Mouse (Mus musculus) heart, adult 2 months (tissue): ENCODE results near the gene Slc48a1. TPM values are rescaled to one million over a fixed set of nuclear protein-coding genes. Genes with fewer than 3 reads are reported as not detected.

Source experiments
- DNase-seq, 2 experiments: peaks; one replicate each; pipeline ENCODE4 v3.0.0; 2021
- H3K27ac ChIP-seq: fragments of 200-600 bp; 2 replicates; pipeline ENCODE4 v1.8.1; 2022
- H3K27me3 ChIP-seq: fragments of 200-500 bp; 2 replicates; pipeline ENCODE4 v1.6.1; 2012; ENCODE audit warnings: mild to moderate bottlenecking, low read length, inconsistent platforms, mixed read lengths; ENCODE audit not compliant: control insufficient read depth, insufficient read depth
- H3K36me3 ChIP-seq: fragments of 200-500 bp; 2 replicates; pipeline ENCODE4 v1.6.1; 2012; ENCODE audit warnings: low read length, inconsistent platforms; ENCODE audit not compliant: control insufficient read depth, insufficient read depth
- H3K4me1 ChIP-seq: fragments of 200-500 bp; 2 replicates; pipeline ENCODE4 v1.6.1; 2011; ENCODE audit warnings: low read length; ENCODE audit not compliant: control insufficient read depth, insufficient read depth
- H3K4me3 ChIP-seq: fragments of 200-600 bp; 2 replicates; pipeline ENCODE4 v1.8.1; 2022
- H3K79me2 ChIP-seq: fragments of 200-500 bp; replicated peaks from 2 replicates; pipeline ENCODE4 v1.6.1; 2012; ENCODE audit warnings: mild to moderate bottlenecking, inconsistent platforms, low read length, moderate library complexity, mixed read lengths; ENCODE audit not compliant: control insufficient read depth, insufficient read depth
- H3K9ac ChIP-seq: fragments of 200-500 bp; 2 replicates; pipeline ENCODE4 v1.6.1; 2012; ENCODE audit warnings: low read depth, mild to moderate bottlenecking, control low read depth, inconsistent platforms, low read length, mixed read lengths
- CTCF ChIP-seq: fragments of 200-600 bp; IDR thresholded peaks from 2 replicates; pipeline ENCODE4 v1.8.1; 2022; ENCODE audit warnings: antibody characterized with exemption, mild to moderate bottlenecking, moderate library complexity
- EP300 ChIP-seq: fragments of 200-500 bp; IDR thresholded peaks from 2 replicates; pipeline ENCODE4 v1.6.1; 2011; ENCODE audit warnings: low read depth, low read length, control low read depth; ENCODE audit not compliant: insufficient read depth
- POLR2A ChIP-seq: fragments of 200-500 bp; IDR thresholded peaks from 2 replicates; pipeline ENCODE4 v1.6.1; 2011; ENCODE audit warnings: mild to moderate bottlenecking, low read depth, low read length, control low read depth; ENCODE audit not compliant: insufficient read depth
- WGBS: fragments of 180-500 bp; shearing (Covaris S2); methylation state at CpG from one replicate; pipeline ENCODE4 v1.1.7; 2018; 5-methylcytosine and 5-hydroxymethylcytosine counted together
- intact Hi-C: fragments of 180-260 bp; cut with DNase I; formaldehyde crosslinking; loops from one replicate; pipeline ENCODE4 v1.15.1; 2025
- polyA plus RNA-seq: library from polyadenylated mRNA; depleted of rRNA; stranded (reverse); fragments of >200 nt; gene quantifications from 2 replicates; pipeline ENCODE4 v1.2.3, GENCODE M21; 2012
- total RNA-seq, 2 experiments: library from RNA; stranded (reverse); gene quantifications; 2 replicates each; pipeline ENCODE4 v1.2.3; 2021

Gene Slc48a1
- total and polyA plus RNA-seq, 3 experiments, result 72.7 to 85.3 (median 73.0) TPM

DNA sequence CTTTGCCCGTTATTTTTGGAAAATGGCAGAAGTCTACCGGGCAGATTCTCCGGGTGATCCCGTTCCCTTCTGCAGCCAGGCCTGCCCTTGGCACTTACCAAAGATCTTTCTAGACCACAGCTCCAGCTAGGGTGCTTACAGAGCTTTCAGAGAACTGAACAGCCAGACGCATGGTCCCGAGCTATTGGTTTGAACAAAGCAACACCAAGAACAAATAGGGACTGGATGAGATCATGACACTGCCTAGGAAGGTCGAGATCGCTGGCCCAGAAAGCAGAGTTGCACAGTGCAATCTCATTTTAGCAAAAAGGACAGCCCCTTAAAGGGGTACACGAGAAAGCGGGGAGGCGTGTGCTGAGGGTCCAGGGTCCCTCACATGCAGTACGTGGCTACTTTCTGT is 45.2 kb downstream of the Slc48a1 start:
- Histone ChIP-seq H3K9ac (no peak overlapping the region; the same call in 1 of the 2 replicates), H3K27ac (peak overlapping the region; percentile 90), H3K4me3 (no peak overlapping the region; the same call in 1 of the 2 replicates), H3K36me3 (peaks cover 24% of the 10 kb centered on the region), H3K79me2 (peaks cover 6% of the 10 kb centered on the region), H3K4me1 (peaks cover 51% of the 10 kb centered on the region), H3K27me3 (no peaks in the 10 kb centered on the region)
- TF ChIP-seq POLR2A (no peak), EP300 (no peak), CTCF (no peak)
- DNase-seq, result peak in 1 of 2 experiments; percentile 36
- WGBS, result 38% methylated on average over 12 of the region's 12 CpGs
- intact Hi-C loops, result no loop called here

DNA sequence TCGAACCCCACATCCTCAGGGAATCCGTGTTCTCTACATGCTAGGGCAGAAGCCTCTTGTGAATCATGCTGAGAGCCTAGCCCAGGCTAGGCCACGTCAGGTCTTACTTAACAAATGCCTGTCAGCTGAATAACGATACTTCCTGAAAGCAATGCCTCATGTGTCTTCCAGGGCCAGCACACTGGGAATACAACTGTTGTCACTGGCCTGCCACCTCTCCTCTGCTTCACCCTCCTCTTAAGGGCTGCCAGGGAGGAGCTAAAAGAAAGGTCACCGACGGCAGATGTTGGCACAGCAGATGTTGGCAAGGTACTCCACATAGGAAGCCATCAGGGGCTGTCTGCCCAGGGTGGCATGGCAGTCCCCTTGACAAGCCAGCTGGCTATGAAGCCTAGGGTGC is 45.7 kb downstream of the Slc48a1 start:
- Histone ChIP-seq H3K27ac (peak overlapping the region; percentile 90), H3K36me3 (peaks cover 24% of the 10 kb centered on the region), H3K79me2 (peaks cover 5% of the 10 kb centered on the region), H3K27me3 (no peaks in the 10 kb centered on the region), H3K4me1 (peaks cover 48% of the 10 kb centered on the region), H3K4me3 (no peak overlapping the region; the same call in 1 of the 2 replicates), H3K9ac (no peak overlapping the region; the same call in 1 of the 2 replicates)
- 0 out of 2 replicates have a peak, but pooled peaks have one; percentile 11 for TF ChIP-seq EP300
- no peak for TF ChIP-seq POLR2A
- TF ChIP-seq CTCF, result no peak
- intact Hi-C loops, result loop anchor here (1.0 kb wide), 1 partner anchor 11 kb away; no protein-coding TSS in a partner anchor
- 15% methylated on average over 6 of the region's 6 CpGs for WGBS
- peak; percentile 60 to 77 for DNase-seq

DNA sequence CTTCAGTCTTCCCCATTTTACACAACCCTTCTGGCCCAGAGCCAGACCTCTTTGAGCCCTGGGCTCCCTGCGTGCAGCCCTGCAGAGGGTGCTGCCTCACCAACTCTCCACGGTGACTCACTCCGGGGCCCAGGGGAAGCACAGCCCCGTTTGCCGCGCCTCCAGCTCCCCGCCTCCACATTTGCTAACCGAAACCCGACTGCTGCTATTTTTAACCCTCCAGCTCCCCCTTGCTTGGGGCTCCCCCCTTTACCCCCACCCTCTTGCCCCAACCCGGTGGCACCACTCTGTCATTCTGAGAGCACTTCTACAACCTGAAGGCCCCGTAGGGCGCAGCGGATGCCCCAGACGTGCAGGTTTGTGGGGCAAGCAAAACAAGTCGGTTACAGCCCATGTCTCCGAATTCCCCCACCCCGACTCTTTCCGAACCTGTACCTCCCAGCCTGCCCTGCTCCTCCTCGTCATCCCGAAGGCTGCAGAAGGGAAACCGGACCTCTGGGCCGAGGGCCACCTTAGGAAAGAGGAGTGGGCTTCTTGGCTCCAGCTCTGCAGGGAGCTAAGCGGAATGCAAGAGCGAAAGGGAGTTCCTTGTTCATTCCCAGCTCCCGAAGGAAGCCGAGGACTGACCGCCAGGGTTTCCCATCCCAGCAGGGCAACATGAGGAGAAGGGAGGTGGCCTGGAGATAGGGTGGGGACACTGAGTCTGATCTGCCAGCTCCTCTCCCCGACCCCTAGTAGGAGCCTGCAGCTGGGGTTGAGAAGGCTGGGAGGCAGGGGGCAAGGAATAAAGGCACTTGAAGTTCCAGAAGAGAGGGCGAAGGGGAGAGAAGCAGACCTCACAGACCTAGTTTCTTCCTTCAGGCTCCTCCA is 47.0 kb downstream of the Slc48a1 start:
- Histone ChIP-seq H3K4me1 (peaks cover 48% of the 10 kb centered on the region), H3K4me3 (peak overlapping the region; percentile 47), H3K79me2 (peaks cover 4% of the 10 kb centered on the region), H3K36me3 (peaks cover 24% of the 10 kb centered on the region), H3K9ac (peak overlapping the region; percentile 65), H3K27me3 (no peaks in the 10 kb centered on the region), H3K27ac (peak overlapping the region; percentile 90)
- intact Hi-C loops, result loop anchor here (1.0 kb wide), 1 partner anchor 24 kb away; no protein-coding TSS in a partner anchor
- peak; percentile 77 for TF ChIP-seq CTCF
- no peak for TF ChIP-seq POLR2A
- 0 out of 2 replicates have a peak, but pooled peaks have one; percentile 71 for TF ChIP-seq EP300
- WGBS, result 6% methylated on average over 29 of the region's 29 CpGs
- DNase-seq, result peak; percentile 86 to 92

DNA sequence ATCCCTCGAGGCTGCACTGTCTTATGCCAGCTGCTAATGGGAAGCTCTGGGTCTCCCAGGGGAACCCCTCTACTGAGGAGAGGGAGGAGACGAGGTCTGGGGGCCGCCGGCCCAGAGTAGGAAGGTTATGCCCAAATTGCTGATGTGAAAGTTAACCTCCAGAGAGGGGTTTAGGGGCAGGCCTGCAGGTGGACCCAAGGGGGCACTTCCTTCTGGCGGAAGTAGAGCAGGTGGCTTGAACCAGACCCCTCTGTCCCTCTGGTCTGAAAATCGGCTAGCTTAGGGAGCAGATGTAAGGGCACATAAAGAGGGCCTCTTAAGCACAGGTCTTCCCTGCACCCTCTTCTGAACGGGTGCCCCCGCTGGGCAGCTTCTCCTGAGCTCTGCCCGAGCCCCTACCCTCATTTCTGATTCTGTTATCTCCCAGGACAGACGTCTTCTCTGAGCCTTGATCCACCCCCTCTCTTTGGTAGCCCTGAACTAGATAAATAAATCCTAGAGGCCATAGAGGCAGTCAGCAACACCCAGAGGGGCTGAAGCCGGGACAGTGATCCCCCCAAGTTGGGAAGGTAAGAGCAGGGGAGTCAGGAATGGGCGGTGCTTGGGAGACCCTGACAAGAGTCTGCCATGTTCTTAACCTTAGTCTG is 47.7 kb downstream of the Slc48a1 start:
- peak overlapping the region; percentile 65; the same call in 1 of the 2 replicates for H3K9ac ChIP-seq
- no peaks in the 10 kb centered on the region for H3K27me3 ChIP-seq
- peak in 1 of 2 experiments; percentile 29 for DNase-seq
- WGBS, result 46% methylated on average over 12 of the region's 12 CpGs
- H3K4me3 ChIP-seq, result peak overlapping the region; percentile 47
- intact Hi-C loops, result loop anchor here (1.0 kb wide), 1 partner anchor 23 kb away; no protein-coding TSS in a partner anchor
- peaks cover 21% of the 10 kb centered on the region for H3K36me3 ChIP-seq
- peaks cover 4% of the 10 kb centered on the region; the same call in 1 of the 2 replicates for H3K79me2 ChIP-seq
- peaks cover 41% of the 10 kb centered on the region for H3K4me1 ChIP-seq
- no peak for TF ChIP-seq EP300
- H3K27ac ChIP-seq, result peak overlapping the region; percentile 90

DNA sequence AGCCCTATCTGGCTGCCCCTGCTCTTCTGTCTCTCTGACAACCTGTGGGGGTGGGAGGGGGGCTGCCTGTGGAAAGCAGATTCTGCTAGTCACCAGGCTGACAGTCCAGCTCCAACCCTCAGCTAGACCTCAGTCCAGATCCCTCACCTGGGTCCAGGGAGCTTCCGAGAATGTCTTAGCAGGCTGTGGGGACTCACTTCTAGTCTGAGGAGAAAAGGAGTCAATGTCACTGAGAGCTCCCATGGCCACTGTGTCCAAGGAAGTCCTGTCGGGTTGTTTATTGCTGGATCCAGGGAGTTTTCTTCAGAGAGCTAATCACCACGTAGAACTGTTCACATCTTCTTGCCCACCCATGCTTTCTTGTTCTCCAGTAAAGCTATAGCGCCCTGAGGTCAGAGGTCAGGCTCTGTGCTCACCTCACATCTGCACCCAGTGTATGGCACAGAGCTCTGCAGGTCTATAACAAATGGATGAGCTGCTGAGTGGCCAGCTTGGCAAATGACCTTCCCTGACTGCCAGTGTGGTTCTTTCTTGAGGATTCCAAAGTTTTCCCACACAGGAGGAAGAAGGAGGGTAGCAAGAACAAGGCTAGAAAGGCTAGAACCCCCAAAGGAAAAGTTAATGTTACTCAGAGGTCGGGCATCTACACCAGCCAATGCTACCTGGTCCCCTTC is 48.4 kb downstream of the Slc48a1 start:
- 59% methylated on average over 5 of the region's 5 CpGs for WGBS
- Histone ChIP-seq H3K27me3 (no peaks in the 10 kb centered on the region), H3K36me3 (peaks cover 19% of the 10 kb centered on the region), H3K4me1 (peaks cover 38% of the 10 kb centered on the region), H3K9ac (no peak overlapping the region), H3K79me2 (peaks cover 4% of the 10 kb centered on the region; the same call in 1 of the 2 replicates), H3K27ac (peak overlapping the region; percentile 90), H3K4me3 (no peak overlapping the region; the same call in 1 of the 2 replicates)
- no peak for TF ChIP-seq POLR2A
- TF ChIP-seq CTCF, result no peak
- no peak for TF ChIP-seq EP300
- intact Hi-C loops, result no loop called here
- peak in 1 of 2 experiments; percentile 20 for DNase-seq
